Mouse (Mus musculus) forebrain, postnatal 0 days (tissue): ENCODE data around the gene Actr3b. TPM values are rescaled to one million over a fixed set of nuclear protein-coding genes. Genes with fewer than 3 reads are reported as not detected.
A peak's percentile ranks its signal among the peaks of the same experiment; 100 is the strongest.
"Not testable (repeated sequence)": the region's sequence is repeated elsewhere in the genome, so short reads cannot be mapped to it uniquely, and the experiment has no call there.

ENCODE experiments used
- ATAC-seq: fragments of 200-750 bp; cut with Nextera tagmentation; 2 replicates; pipeline ENCODE4 v1.8.0; 2017; ENCODE audit warnings: mild to moderate bottlenecking, moderate library complexity
- DNase-seq: peaks from one replicate; pipeline ENCODE4 v3.0.0-alpha.2; 2015
- H3K27ac ChIP-seq: fragments of 300-500 bp; sonication (generic); 2 replicates; pipeline ENCODE4 v1.5.1; 2014; ENCODE audit warnings: low read depth, mild to moderate bottlenecking, antibody characterized with exemption, low read length, moderate library complexity, mixed read lengths
- H3K27me3 ChIP-seq: fragments of 300-500 bp; sonication (generic); 2 replicates; pipeline ENCODE4 v1.6.1; 2014; ENCODE audit warnings: mild to moderate bottlenecking, low read length, mixed read lengths; ENCODE audit not compliant: insufficient read depth
- H3K36me3 ChIP-seq: fragments of 300-500 bp; sonication (generic); 2 replicates; pipeline ENCODE4 v1.6.1; 2014; ENCODE audit warnings: mild to moderate bottlenecking, moderate library complexity; ENCODE audit not compliant: insufficient read depth
- H3K4me1 ChIP-seq: fragments of 300-500 bp; sonication (generic); 2 replicates; pipeline ENCODE4 v1.6.1; 2014; ENCODE audit warnings: antibody characterized with exemption; ENCODE audit not compliant: insufficient read depth
- H3K4me2 ChIP-seq: fragments of 300-500 bp; sonication (generic); 2 replicates; pipeline ENCODE4 v1.6.1; 2014; ENCODE audit warnings: low read depth, mild to moderate bottlenecking, moderate library complexity
- H3K4me3 ChIP-seq: fragments of 300-500 bp; sonication (generic); 2 replicates; pipeline ENCODE4 v1.5.1; 2014; ENCODE audit warnings: low read depth, low read length, mixed read lengths
- H3K9ac ChIP-seq: fragments of 300-500 bp; sonication (generic); 2 replicates; pipeline ENCODE4 v1.6.1; 2014; ENCODE audit warnings: mild to moderate bottlenecking
- H3K9me3 ChIP-seq: fragments of 300-500 bp; sonication (generic); 2 replicates; pipeline ENCODE4 v1.6.1; 2016; ENCODE audit warnings: low read length
- CTCF ChIP-seq: sonication (generic); IDR thresholded peaks from 2 replicates; pipeline ENCODE4 v1.5.1; 2016; ENCODE audit warnings: antibody characterized with exemption, control low read depth, low read depth
- WGBS: fragments of 180-500 bp; shearing (Covaris S2); extraction: QIAGEN DNeasy Blood & Tissue Kit; methylation state at CpG from one replicate; pipeline ENCODE4 v1.1.7; 2014; 5-methylcytosine and 5-hydroxymethylcytosine counted together
- polyA plus RNA-seq: library from polyadenylated mRNA; unstranded; fragments of >200 nt; fragmentation: Nextera tagmentation; extraction: Ambion mirVana; gene quantifications from 2 replicates; pipeline ENCODE4 v1.2.1, GENCODE M21; 2015
- total RNA-seq: library from RNA; depleted of rRNA; stranded (reverse); fragments of >200 nt; gene quantifications from 2 replicates; pipeline ENCODE4 v1.2.3, GENCODE M21; 2014

Gene Actr3b
- total and polyA plus RNA-seq, 2 experiments from 2014 or later = 31.4 to 107 TPM

GRCm38 (mm10) chr5:25738448-25738847 is 21.3 kb upstream of the Actr3b start:
- WGBS = 12% methylated on average over 3 of the region's 3 CpGs
- H3K4me2 ChIP-seq = no peak overlapping the region
- H3K4me3 ChIP-seq = no peak overlapping the region
- no peaks in the 10 kb centered on the region for H3K27me3 ChIP-seq
- no peak overlapping the region for H3K9ac ChIP-seq
- no peaks in the 10 kb centered on the region for H3K36me3 ChIP-seq
- no peak for TF ChIP-seq CTCF
- H3K9me3 ChIP-seq = no peaks in the 10 kb centered on the region
- no peaks in the 10 kb centered on the region for H3K4me1 ChIP-seq
- ATAC-seq (peak; percentile 42), DNase-seq (peak; percentile 34)
- no peak overlapping the region for H3K27ac ChIP-seq

GRCm38 (mm10) chr5:25738902-25739301 is 20.9 kb upstream of the Actr3b start:
- not testable (repeated sequence) for H3K27ac ChIP-seq, H3K9ac ChIP-seq, H3K27me3 ChIP-seq, ATAC-seq, H3K4me1 ChIP-seq, H3K36me3 ChIP-seq, H3K4me2 ChIP-seq, DNase-seq, H3K4me3 ChIP-seq, H3K9me3 ChIP-seq
- 44% methylated on average over 1 of the region's 1 CpGs for WGBS

- Histone ChIP-seq H3K4me2 (no peak overlapping the region), H3K27me3 (no peaks in the 10 kb centered on the region), H3K27ac (no peak overlapping the region), H3K4me1 (no peaks in the 10 kb centered on the region), H3K9ac (no peak overlapping the region), H3K9me3 (no peaks in the 10 kb centered on the region), H3K36me3 (no peaks in the 10 kb centered on the region), H3K4me3 (no peak overlapping the region)
- ATAC-seq (no peak), DNase-seq (no peak)
- no peak for TF ChIP-seq CTCF
Measured at GRCm38 (mm10) chr5:25747904-25748303, 11.9 kb upstream of the Actr3b start.

- no peaks in the 10 kb centered on the region for H3K36me3 ChIP-seq
- WGBS = 75% methylated on average over 3 of the region's 3 CpGs
- TF ChIP-seq CTCF = no peak
- H3K27me3 ChIP-seq = no peaks in the 10 kb centered on the region
- H3K27ac ChIP-seq = no peak overlapping the region
- H3K9me3 ChIP-seq = no peaks in the 10 kb centered on the region
- no peak overlapping the region for H3K9ac ChIP-seq
- H3K4me3 ChIP-seq = no peak overlapping the region
- no peaks in the 10 kb centered on the region for H3K4me1 ChIP-seq
- DNase-seq (no peak), ATAC-seq (no peak)
- H3K4me2 ChIP-seq = no peak overlapping the region
Measured at GRCm38 (mm10) chr5:25748613-25749012, 11.2 kb upstream of the Actr3b start.

- H3K9me3 ChIP-seq = no peaks in the 10 kb centered on the region
- no peaks in the 10 kb centered on the region for H3K27me3 ChIP-seq
- H3K4me2 ChIP-seq = no peak overlapping the region
- ATAC-seq = no peak
- no peak overlapping the region for H3K9ac ChIP-seq
- H3K36me3 ChIP-seq = no peaks in the 10 kb centered on the region
- TF ChIP-seq CTCF = no peak
- H3K4me1 ChIP-seq = peaks cover 7% of the 10 kb centered on the region; the same call in 1 of the 2 replicates
- no peak overlapping the region for H3K27ac ChIP-seq
- DNase-seq = peak; percentile 13
- H3K4me3 ChIP-seq = no peak overlapping the region
Measured at GRCm38 (mm10) chr5:25751552-25751951, 8.2 kb upstream of the Actr3b start.

- Histone ChIP-seq H3K27ac (no peak overlapping the region), H3K9ac (no peak overlapping the region), H3K4me3 (no peak overlapping the region), H3K36me3 (no peaks in the 10 kb centered on the region), H3K27me3 (no peaks in the 10 kb centered on the region), H3K4me1 (peaks cover 7% of the 10 kb centered on the region; the same call in 1 of the 2 replicates), H3K4me2 (no peak overlapping the region), H3K9me3 (no peaks in the 10 kb centered on the region)
- ATAC-seq (0 out of 2 replicates have a peak, but pooled peaks have one; percentile 52), DNase-seq (peak; percentile 39)
- 53% methylated on average over 5 of the region's 5 CpGs for WGBS
- TF ChIP-seq CTCF = no peak
Measured at GRCm38 (mm10) chr5:25752862-25753261, 6.9 kb upstream of the Actr3b start.

GRCm38 (mm10) chr5:25753556-25754235 is 6.1 kb upstream of the Actr3b start:
- ATAC-seq = peak; percentile 14; the same call in 1 of the 2 replicates
- no peak overlapping the region for H3K4me3 ChIP-seq
- H3K9ac ChIP-seq = 0 out of 2 replicates have a peak overlapping the region, but pooled peaks have one; percentile 25
- no peak for DNase-seq
- 29% methylated on average over 8 of the region's 8 CpGs for WGBS
- H3K9me3 ChIP-seq = no peaks in the 10 kb centered on the region
- no peaks in the 10 kb centered on the region for H3K36me3 ChIP-seq
- no peaks in the 10 kb centered on the region for H3K27me3 ChIP-seq
- peak overlapping the region; percentile 46 for H3K27ac ChIP-seq
- peaks cover 7% of the 10 kb centered on the region; the same call in 1 of the 2 replicates for H3K4me1 ChIP-seq
- no peak for TF ChIP-seq CTCF
- H3K4me2 ChIP-seq = no peak overlapping the region
